Mouse (Mus musculus) cerebellum, postnatal 25 days (tissue): ENCODE data around the gene Tspyl4.
"Not testable (repeated sequence)": the region's sequence is repeated elsewhere in the genome, so short reads cannot be mapped to it uniquely, and the experiment has no call there.

Experiments used
- DNase-seq, 2 experiments: peaks; one replicate each; pipeline ENCODE4 v3.0.0; 2021; ENCODE audit warnings: mixed read lengths in 2 of 2

The Tspyl4 gene

GRCm38 (mm10) chr10:34297299-34297979 lies at the start of gene Tspyl4:
Gene Tspyl4, plus strand, starts transcription at chr10:34297442.
- peak; percentile 93 to 96 for DNase-seq

GRCm38 (mm10) chr10:34247757-34248156 lies 49.5 kb upstream of the Tspyl4 start:
- DNase-seq = no peak

- no peak for DNase-seq
Observed at GRCm38 (mm10) chr10:34249594-34249993, 47.6 kb upstream of the Tspyl4 start.

GRCm38 (mm10) chr10:34252833-34253232 lies 44.4 kb upstream of the Tspyl4 start:
- not testable (repeated sequence) for DNase-seq

GRCm38 (mm10) chr10:34265106-34265505 lies 32.1 kb upstream of the Tspyl4 start:
- no peak for DNase-seq

GRCm38 (mm10) chr10:34267312-34268070 lies 29.8 kb upstream of the Tspyl4 start:
- no peak for DNase-seq

- peak in 1 of 2 experiments; percentile 25 for DNase-seq
Observed at GRCm38 (mm10) chr10:34271681-34272080, 25.6 kb upstream of the Tspyl4 start.

- DNase-seq = peak; percentile 45 to 70
Observed at GRCm38 (mm10) chr10:34280591-34281175, 16.6 kb upstream of the Tspyl4 start.

- DNase-seq = peak; percentile 15 to 27
Observed at GRCm38 (mm10) chr10:34281211-34281961, 15.9 kb upstream of the Tspyl4 start.

GRCm38 (mm10) chr10:34281962-34282388 lies 15.3 kb upstream of the Tspyl4 start, which contains the start of gene Tspyl1:
Gene Tspyl1, plus strand, starts transcription at chr10:34282190.
- peak; percentile 98 to 99 for DNase-seq

- DNase-seq = peak; percentile 28 to 75
Observed at GRCm38 (mm10) chr10:34282420-34283238, 14.6 kb upstream of the Tspyl4 start.

- DNase-seq = peak in 1 of 2 experiments; percentile 31
Observed at GRCm38 (mm10) chr10:34296911-34297298, 337 bp upstream of the Tspyl4 start.

GRCm38 (mm10) chr10:34297980-34298753 lies 925 bp downstream of the Tspyl4 start:
- DNase-seq = peak; percentile 40 to 49

GRCm38 (mm10) chr10:34300368-34300767 lies 3.1 kb downstream of the Tspyl4 start:
- peak in 1 of 2 experiments; percentile 11 for DNase-seq

- DNase-seq = no peak
Observed at GRCm38 (mm10) chr10:34307070-34307469, 9.8 kb downstream of the Tspyl4 start.

GRCm38 (mm10) chr10:34309915-34310685 lies 12.9 kb downstream of the Tspyl4 start:
- DNase-seq = no peak

- peak in 1 of 2 experiments; percentile 19 for DNase-seq
Observed at GRCm38 (mm10) chr10:34312536-34312935, 15.3 kb downstream of the Tspyl4 start.

GRCm38 (mm10) chr10:34316571-34317216 lies 19.5 kb downstream of the Tspyl4 start:
- DNase-seq = peak; percentile 72 to 77

- no peak for DNase-seq
Observed at GRCm38 (mm10) chr10:34317217-34317606, 20.0 kb downstream of the Tspyl4 start.

GRCm38 (mm10) chr10:34320809-34321208 lies 23.6 kb downstream of the Tspyl4 start:
- no peak for DNase-seq
